Mouse (Mus musculus) gastrocnemius, postnatal 14 days (tissue): Measurements from ENCODE around the gene Gm8720. TPM values are rescaled to one million over a fixed set of nuclear protein-coding genes. Genes with fewer than 3 reads are reported as not detected.
"Not testable (repeated sequence)": the region's sequence is repeated elsewhere in the genome, so short reads cannot be mapped to it uniquely, and the experiment has no call there.

ENCODE experiments used
- DNase-seq: peaks from one replicate; pipeline ENCODE4 v3.0.0; 2021; ENCODE audit warnings: mixed read lengths
- intact Hi-C: fragments of 180-260 bp; cut with DNase I; formaldehyde crosslinking; loops from one replicate; pipeline ENCODE4 v1.15.1; 2025; ENCODE audit warnings: low total_unique reads
- long read RNA-seq, 2 experiments: library from polyadenylated mRNA; stranded (forward); transcript quantifications; one replicate each; pipeline ENCODE4 v2.0.0; 2021
- total RNA-seq, 2 experiments: library from RNA; stranded (reverse); gene quantifications; 2 replicates each; pipeline ENCODE4 v1.2.3; 2021

Gene Gm8720
- total RNA-seq: not detected
- long read RNA-seq, experiment 1: 0 reads
- long read RNA-seq, experiment 2: 0 reads

GRCm38 (mm10) chr7:23067356-23067755 lies at the start of gene Gm8720:
Gene Gm8720, minus strand, starts transcription at chr7:23067456.
- intact Hi-C loops, DNase-seq: not testable (repeated sequence)

- intact Hi-C loops, DNase-seq: not testable (repeated sequence)
Measured at GRCm38 (mm10) chr7:23055240-23055639, 12.0 kb downstream of the Gm8720 start, which contains the start of gene Vmn1r163. Gene Vmn1r163, plus strand, starts transcription at chr7:23055540.

- DNase-seq, intact Hi-C loops: not testable (repeated sequence)
Measured at GRCm38 (mm10) chr7:23019823-23020222, 47.4 kb downstream of the Gm8720 start, which contains the start of gene Gm4216. Gene Gm4216, minus strand, starts transcription at chr7:23019923.

Other genes starting within 250 kb of the Gm8720 start
- gene Vmn1r159, start 223.9 kb downstream of the Gm8720 start, total RNA-seq: not detected
- not detected for gene Vmn1r160, start 196.2 kb downstream of the Gm8720 start, total RNA-seq
- not detected for gene Gm4214, start 82.8 kb downstream of the Gm8720 start, total RNA-seq
- gene Gm4216, start 47.5 kb downstream of the Gm8720 start, total RNA-seq: not detected
- gene Vmn1r163, start 11.9 kb downstream of the Gm8720 start, total RNA-seq: not detected
- not detected for gene Gm10662, start 77.0 kb upstream of the Gm8720 start, total RNA-seq
- not detected for gene Vmn1r165, start 149.9 kb upstream of the Gm8720 start, total RNA-seq
- not detected for gene Vmn1r166, start 184.2 kb upstream of the Gm8720 start, total RNA-seq
- not detected for gene Gm6902, start 211.4 kb upstream of the Gm8720 start, total RNA-seq
- gene Nlrp4e, start 233.7 kb upstream of the Gm8720 start, total RNA-seq: not detected